In the genomic region with DNA sequence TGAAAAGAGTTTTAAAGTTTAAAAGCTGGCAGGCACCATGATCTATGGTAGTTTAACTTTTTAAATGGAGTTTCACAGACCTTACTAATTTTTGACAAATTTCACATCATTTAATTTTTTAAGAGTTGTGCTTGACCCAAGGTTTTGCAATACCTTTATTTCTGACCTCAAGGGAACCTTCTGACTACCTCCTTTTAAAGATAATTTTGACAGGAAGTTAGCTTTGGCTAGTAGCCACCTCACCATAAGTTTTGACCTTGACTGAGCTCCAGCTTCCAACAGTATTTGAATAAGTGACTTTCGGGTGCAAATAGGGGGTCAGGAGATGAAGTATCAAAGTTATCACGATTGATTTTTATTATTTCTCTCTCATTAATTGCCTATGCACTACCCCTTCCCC, we compare ENCODE assay signal across 26 mouse cellular contexts.
"Had no signal": no experiment of that assay in that cellular context is flagged by ENCODE, and none has a peak within 500 bp of the region (broad histone marks: within the 10 kb centered on the region; RNA-seq: fewer than 3 reads in every experiment).

No protein-coding gene starts in this region.

- H3K4me3 ChIP-seq: embryonic facial prominence, embryonic 10.5 days; embryonic facial prominence, embryonic 12.5 days; embryonic facial prominence, embryonic 13.5 days; embryonic facial prominence, embryonic 15.5 days; erythroblast, embryonic 14.5 days; forebrain, embryonic 10.5 days; forebrain, embryonic 12.5 days; forebrain, embryonic 13.5 days; forebrain, embryonic 15.5 days; gastrocnemius, adult 2 months; heart, adult 2 months had no signal

- H3K9ac ChIP-seq: embryonic facial prominence, embryonic 12.5 days; embryonic facial prominence, embryonic 13.5 days; embryonic facial prominence, embryonic 15.5 days; forebrain, embryonic 12.5 days; forebrain, embryonic 13.5 days; forebrain, embryonic 15.5 days; forebrain, postnatal 0 days had no signal

- H3K27ac ChIP-seq: embryonic facial prominence, embryonic 10.5 days; embryonic facial prominence, embryonic 12.5 days; embryonic facial prominence, embryonic 13.5 days; embryonic facial prominence, embryonic 15.5 days; forebrain, embryonic 10.5 days; forebrain, embryonic 12.5 days; forebrain, embryonic 13.5 days; forebrain, embryonic 15.5 days; gastrocnemius, adult 2 months; heart, adult 2 months had no signal

- H3K9me3 ChIP-seq: embryonic facial prominence, embryonic 10.5 days; embryonic facial prominence, embryonic 12.5 days; embryonic facial prominence, embryonic 13.5 days; embryonic facial prominence, embryonic 15.5 days; forebrain, embryonic 10.5 days; forebrain, embryonic 12.5 days; forebrain, embryonic 13.5 days; forebrain, embryonic 15.5 days had no signal

- H3K4me1 ChIP-seq: embryonic facial prominence, embryonic 10.5 days; embryonic facial prominence, embryonic 12.5 days; embryonic facial prominence, embryonic 13.5 days; embryonic facial prominence, embryonic 15.5 days; forebrain, embryonic 10.5 days; forebrain, embryonic 12.5 days; forebrain, embryonic 15.5 days had no signal

- H3K27me3 ChIP-seq: embryonic facial prominence, embryonic 12.5 days; embryonic facial prominence, embryonic 13.5 days; embryonic facial prominence, embryonic 15.5 days; forebrain, embryonic 12.5 days; forebrain, embryonic 13.5 days; forebrain, embryonic 15.5 days had no signal

- DNase-seq: cerebellum, adult 8-10 months; cerebellum, adult 9-10 months; cerebellum, adult 9-11 months; cerebellum, postnatal 10 days; cerebellum, postnatal 14 days; cerebellum, postnatal 25 days; cerebellum, postnatal 36 days; embryo, embryonic 11 days; forebrain, postnatal 0 days; gastrocnemius, adult 2 months; gastrocnemius, postnatal 10 days; gastrocnemius, postnatal 14 days; gastrocnemius, postnatal 25 days; gastrocnemius, postnatal 36 days; heart, adult 11 months; heart, adult 18-20 months; heart, adult 2 months had no signal

- H3K36me3 ChIP-seq: embryonic facial prominence, embryonic 10.5 days; embryonic facial prominence, embryonic 12.5 days; embryonic facial prominence, embryonic 13.5 days; embryonic facial prominence, embryonic 15.5 days; forebrain, embryonic 10.5 days; forebrain, embryonic 12.5 days; forebrain, embryonic 15.5 days had no signal
